Mouse (Mus musculus) gonadal fat pad, adult 2 months (tissue): ENCODE measurements around the gene H2-M5. TPM values are rescaled to one million over a fixed set of nuclear protein-coding genes. Genes with fewer than 3 reads are reported as not detected.
"Not testable (repeated sequence)": the region's sequence is repeated elsewhere in the genome, so short reads cannot be mapped to it uniquely, and the experiment has no call there.

Experiments used
- DNase-seq: peaks from one replicate; pipeline ENCODE4 v3.0.0-alpha.2; 2012; ENCODE audit warnings: low read depth
- polyA plus RNA-seq: library from polyadenylated mRNA; depleted of rRNA; stranded (reverse); fragments of >200 nt; gene quantifications from 2 replicates; pipeline ENCODE4 v1.2.3, GENCODE M21; 2012

H2-M5 gene
- polyA plus RNA-seq, 1 experiment = 0.18 TPM

DNA sequence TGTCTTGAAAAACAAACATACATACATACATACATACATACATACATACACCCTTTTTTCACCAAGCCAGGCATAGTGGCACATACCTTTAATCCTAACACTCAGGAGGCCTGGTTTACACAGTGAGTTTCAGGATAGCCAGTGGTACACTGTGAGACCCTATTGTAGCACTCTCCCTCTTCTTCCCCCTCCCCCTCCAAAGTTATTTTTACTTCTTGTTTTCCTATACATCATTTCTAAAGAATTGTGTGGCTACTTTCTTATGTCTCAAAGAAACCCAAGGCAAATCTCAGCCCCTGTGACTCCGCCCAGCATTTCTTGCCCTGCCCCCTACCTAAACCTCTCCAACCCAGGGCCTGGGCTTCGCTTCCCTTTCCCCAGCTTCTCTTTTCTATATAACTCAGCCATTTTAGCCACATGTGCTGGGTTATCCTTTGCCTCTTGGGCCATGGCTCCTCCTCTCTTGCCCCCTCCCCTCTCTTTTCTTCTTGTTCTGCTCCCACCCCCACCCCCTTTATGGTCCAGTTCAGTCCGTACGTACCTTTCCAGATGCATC is 4.5 kb upstream of the H2-M5 start:
- DNase-seq = no peak

GRCm38 (mm10) chr17:36992336-36993104 is 3.2 kb upstream of the H2-M5 start:
- DNase-seq = no peak

DNA sequence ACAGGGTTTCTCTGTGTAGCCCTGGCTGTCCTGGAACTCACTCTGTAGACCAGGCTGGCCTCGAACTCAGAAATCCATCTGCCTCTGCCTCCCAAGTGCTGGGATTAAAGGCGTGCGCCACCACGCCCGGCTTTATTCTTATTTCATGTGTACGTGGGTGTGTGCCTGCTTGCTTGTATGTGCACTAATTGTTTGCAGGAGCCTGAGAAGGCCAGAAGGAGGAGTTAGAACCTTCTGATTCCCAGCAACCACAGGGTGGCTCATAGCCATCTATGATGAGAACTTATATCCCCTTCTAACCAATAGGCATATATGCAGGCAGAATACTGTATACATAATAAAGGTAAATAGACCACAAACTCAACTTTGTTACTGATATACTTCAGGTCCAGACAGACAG is 1.3 kb upstream of the H2-M5 start:
- DNase-seq = not testable (repeated sequence)

DNA sequence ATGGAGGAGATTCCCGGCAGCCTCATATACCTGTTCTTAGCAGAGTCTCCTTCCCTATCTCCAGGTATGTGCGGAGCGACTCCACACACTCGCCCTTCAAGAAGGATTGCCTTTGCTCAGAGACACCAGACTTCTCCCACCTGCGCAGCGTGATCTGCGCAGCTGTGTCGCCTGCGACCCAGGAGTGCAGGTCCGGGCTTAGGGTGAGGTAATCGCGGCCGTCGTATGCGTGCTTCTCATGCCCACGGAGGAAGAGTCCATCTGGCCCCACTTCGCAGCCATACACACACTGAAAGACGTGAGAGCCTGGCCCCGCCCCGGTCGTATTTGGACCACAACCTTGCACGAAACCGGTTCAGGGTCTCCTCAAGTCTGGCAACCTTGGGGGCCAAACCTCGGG is 862 bp downstream of the H2-M5 start:
- DNase-seq = no peak

GRCm38 (mm10) chr17:36982253-36983155 is 6.8 kb downstream of the H2-M5 start:
- DNase-seq = no peak

DNA sequence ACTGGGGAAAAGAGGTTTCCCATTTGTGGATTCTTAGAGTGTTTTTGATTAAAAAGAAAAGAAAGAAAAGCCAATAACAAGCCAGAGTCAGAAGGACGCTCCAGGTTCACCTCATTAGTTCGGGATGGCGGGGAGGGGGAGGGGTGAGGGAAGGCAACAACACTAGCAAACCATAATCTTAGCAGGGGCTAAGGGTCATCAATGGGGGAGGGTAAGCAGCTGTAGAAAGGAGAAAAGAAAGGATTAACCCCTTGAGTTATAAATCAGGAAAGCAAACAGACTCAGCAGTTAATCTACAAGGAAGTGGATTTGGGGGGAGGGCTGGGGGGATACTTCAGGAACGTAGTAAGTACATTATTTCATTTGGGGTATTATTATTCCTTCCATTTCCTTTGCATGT is 7.5 kb downstream of the H2-M5 start:
- no peak for DNase-seq

DNA sequence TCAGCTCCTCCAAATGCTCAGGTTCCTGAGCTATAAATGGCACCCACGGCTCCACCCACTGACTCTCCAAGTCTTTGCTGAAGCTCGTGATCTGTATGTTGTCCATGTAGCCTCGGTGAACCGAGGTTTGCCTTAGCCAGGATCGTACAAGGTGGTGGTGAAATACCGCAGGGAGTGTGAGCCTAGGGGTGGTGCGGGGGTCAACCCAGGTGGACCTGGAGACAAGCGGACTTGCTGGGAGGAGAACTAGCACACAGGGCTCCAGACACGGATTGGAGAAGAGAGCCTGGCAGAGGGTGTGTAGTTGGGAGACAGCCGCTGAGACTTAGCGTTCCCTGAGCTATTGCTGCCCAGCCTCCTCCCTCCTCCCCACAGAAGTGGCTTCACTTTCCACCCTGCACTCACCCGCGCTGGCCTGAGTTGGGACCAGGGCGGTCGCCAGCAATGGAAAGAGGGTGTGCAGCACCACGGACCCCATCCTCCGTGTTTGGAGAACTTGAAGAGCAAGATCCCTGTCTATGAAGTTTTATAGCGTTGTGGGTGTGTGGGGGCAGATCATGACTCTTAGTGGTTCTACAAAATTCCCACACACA is 8.0 kb downstream of the H2-M5 start, which contains the start of gene 2410137M14Rik:
2410137M14Rik (minus strand) TSS at position 17 of the 593 bp plus-strand sequence.
- DNase-seq = no peak

DNA sequence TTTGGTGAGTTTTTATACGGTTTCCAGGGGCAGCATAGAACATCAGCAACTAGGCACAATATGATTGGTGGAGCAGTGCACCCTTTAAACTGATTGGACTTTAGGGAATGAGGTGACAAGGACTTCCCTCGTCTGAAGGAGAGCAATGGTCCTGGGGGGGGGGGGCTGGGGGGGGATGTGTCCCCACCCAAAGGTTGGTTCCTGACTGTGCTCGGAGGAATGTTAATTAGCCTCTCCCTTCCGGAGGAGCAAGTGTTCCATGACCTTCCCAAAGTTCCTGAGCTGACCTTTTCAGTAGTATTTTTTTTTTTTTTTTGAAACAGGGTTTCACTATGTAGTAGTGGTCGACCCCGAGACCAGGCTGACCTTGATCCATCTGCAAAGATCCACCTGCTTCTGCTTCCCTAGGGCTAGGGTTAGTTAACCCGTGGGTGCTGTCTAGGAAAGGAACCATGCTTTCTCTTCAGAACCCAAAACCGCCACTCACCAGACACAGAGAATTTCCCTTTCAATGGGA is 16.0 kb downstream of the H2-M5 start:
- no peak for DNase-seq

- no peak for DNase-seq
Measured at GRCm38 (mm10) chr17:36972791-36973190, 16.5 kb downstream of the H2-M5 start.

GRCm38 (mm10) chr17:36971172-36971850 is 18.0 kb downstream of the H2-M5 start:
- DNase-seq = no peak

DNA sequence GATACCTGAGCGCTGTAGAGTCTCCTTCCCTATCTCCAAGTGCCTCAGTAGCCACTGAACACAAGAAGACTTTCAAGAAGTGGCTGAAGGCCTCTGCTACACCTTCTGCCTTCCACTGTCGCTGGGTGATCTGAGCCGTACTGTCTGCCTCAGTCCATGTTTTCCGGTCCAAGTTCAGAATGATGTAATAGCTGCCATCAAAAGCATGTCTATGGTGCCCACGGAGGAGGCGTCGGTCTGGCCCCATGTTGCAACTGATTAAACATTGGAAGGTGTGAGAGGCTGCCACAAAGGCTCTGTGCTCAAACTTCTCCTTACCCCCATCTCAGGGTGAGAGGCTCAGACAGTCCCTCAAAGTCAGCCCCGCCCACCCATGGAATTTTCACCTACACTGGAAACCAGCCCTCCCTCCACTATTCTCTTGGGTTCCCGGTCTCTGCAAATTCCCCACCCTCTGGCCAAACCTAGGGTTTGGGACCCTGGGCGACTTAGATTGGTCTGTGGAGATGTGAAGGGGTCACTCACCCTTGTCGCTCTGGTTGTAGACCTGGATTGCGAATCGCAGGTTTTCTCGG is 18.9 kb downstream of the H2-M5 start:
- DNase-seq = no peak

GRCm38 (mm10) chr17:36966875-36967274 is 22.5 kb downstream of the H2-M5 start:
- no peak for DNase-seq

DNA sequence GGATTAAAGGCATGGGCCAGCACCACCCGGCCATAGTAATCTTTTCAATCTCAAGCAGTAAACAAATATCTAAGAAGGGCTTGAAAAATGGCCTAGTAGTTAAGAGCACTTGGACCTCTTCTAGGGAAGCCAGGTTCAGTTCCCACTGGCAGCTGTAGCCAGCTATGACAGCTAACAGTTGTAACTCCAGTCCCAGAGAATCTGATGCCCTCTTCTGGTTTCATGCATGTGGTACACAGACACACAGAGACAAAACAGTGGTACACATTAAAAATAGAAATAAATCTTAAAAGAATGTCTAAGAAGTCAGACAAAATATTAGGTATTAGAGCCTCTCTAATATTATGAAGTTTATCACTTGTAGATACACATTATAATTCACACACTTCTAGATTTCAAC is 28.2 kb downstream of the H2-M5 start:
- DNase-seq = no peak

GRCm38 (mm10) chr17:36958884-36959283 is 30.5 kb downstream of the H2-M5 start:
- no peak for DNase-seq

DNA sequence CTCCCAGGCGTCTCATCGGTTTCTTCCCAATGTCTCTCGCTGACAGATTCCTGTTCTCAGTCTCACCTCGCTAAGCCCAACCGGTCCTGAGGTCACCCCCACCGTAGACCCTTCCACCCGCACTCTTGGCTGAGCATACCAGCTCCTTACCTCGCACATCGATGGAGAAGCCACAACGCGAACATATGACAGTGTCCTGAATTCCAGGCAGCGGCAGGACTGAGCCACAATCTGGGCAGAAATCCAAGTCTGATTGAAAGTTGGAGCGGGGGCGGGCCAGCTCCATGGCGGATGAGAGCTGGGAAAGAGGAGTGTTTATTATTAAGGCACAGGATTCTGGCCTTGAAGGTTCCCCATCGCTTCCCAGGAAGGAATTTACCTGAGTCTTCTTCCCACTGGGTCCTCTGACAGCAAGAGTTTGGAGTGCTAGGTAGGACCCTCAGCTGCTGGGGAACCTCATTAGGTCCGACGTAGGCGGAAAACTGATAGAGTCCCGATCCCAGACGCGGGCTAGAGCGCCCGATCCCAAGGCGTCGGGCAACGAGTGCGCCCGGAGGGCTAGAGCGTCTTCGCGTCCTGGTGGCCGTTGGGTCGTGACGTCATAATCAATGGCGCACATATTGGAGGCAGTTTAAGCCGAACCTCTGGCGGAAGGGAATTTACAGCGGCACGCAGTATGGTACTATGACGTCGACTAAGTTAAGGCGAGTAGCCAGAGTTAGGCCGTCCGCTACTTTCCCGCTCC is 31.2 kb downstream of the H2-M5 start, which contains the start of the genes Znrd1 and Znrd1as:
Znrd1 (minus strand) TSS at position 561 of the 745 bp plus-strand sequence.
Znrd1as (plus strand) TSS at position 594 of the 745 bp plus-strand sequence.
- peak; percentile 80 for DNase-seq

- DNase-seq = no peak
Measured at GRCm38 (mm10) chr17:36953062-36953461, 36.3 kb downstream of the H2-M5 start.

- DNase-seq = no peak
Measured at GRCm38 (mm10) chr17:36952631-36953030, 36.7 kb downstream of the H2-M5 start.

GRCm38 (mm10) chr17:36950981-36951947 is 38.1 kb downstream of the H2-M5 start, which contains the start of gene Ppp1r11:
Gene Ppp1r11, minus strand, starts transcription at chr17:36951741.
- DNase-seq = peak; percentile 86

DNA sequence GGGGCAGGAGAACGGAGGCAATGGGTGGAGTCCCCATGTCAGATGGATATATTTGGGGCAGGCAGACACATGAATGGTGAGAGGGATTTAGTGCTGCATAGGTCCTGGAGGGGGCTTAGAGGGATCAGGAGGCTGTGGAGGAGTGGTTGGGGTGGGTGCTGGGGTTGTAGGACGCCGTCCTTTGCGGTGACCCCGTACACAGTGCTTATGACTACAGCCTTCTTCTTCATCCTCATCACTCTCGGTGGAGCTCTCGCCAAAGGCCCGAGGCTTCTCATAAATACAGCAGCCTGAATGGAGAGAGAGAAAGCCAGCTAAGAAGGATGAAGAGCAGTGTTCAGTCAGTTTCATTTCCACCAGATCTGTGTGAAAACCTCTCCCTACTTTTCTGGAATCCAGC is 40.1 kb downstream of the H2-M5 start:
- no peak for DNase-seq
